Comparison of ENCODE assay signal across 12 mouse cellular contexts in genomic region chr5:72761237-72761636, GRCm38 (mm10). TPM values are rescaled to one million over a fixed set of nuclear protein-coding genes. Genes with fewer than 3 reads are reported as not detected.
DNase-seq lines count a peak whose midpoint lies in the region; ATAC-seq and TF ChIP-seq lines count a peak whose summit lies in the region.
"Had no signal": no experiment of that assay in that cellular context is flagged by ENCODE, and none has a peak within 500 bp of the region (broad histone marks: within the 10 kb centered on the region; RNA-seq: fewer than 3 reads in every experiment).

No protein-coding gene starts in this region.

- ATAC-seq in midbrain, embryonic 11.5 days (ENCODE audit: low FRiP score), result no peak

- H3K4me2 ChIP-seq in midbrain, embryonic 11.5 days, result no peak overlapping the region
- H3K4me2 ChIP-seq: limb, embryonic 15.5 days; lung, embryonic 14.5 days had no signal

- 83% methylated on average over 5 of the region's 5 CpGs for WGBS in midbrain, embryonic 11.5 days
- WGBS in midbrain, embryonic 10.5 days, result 91% methylated on average over 5 of the region's 5 CpGs

- TF ChIP-seq CTCF in brain, embryonic 14.5 days (IDR thresholded peaks at IDR 0.05; ENCODE audit: borderline replicate concordance, extremely low read depth, insufficient read depth, insufficient read length), result no peak

- H3K27me3 ChIP-seq in midbrain, embryonic 11.5 days (ENCODE audit: control insufficient read depth, insufficient read depth, low read length), result no peaks in the 10 kb centered on the region
- no peaks in the 10 kb centered on the region for H3K27me3 ChIP-seq in midbrain, embryonic 10.5 days (ENCODE audit: low read depth, poor library complexity, severe bottlenecking)
- H3K27me3 ChIP-seq: limb, embryonic 15.5 days had no signal

- intact Hi-C loops in left cerebral cortex, postnatal 25 days (cut with DNase I), result no loop called here

- no peak overlapping the region for H3K4me3 ChIP-seq in midbrain, embryonic 11.5 days (ENCODE audit: low read depth, low read length)
- H3K4me3 ChIP-seq in midbrain, embryonic 10.5 days, result no peak overlapping the region
- H3K4me3 ChIP-seq: limb, embryonic 15.5 days had no signal

- peaks cover 4% of the 10 kb centered on the region; the same call in 1 of the 2 replicates for H3K4me1 ChIP-seq in midbrain, embryonic 11.5 days (ENCODE audit: control insufficient read depth, insufficient read depth, low read length)
- H3K4me1 ChIP-seq in midbrain, embryonic 10.5 days, result peaks cover 29% of the 10 kb centered on the region
- H3K4me1 ChIP-seq: limb, embryonic 15.5 days had no signal

- no peaks in the 10 kb centered on the region for H3K36me3 ChIP-seq in midbrain, embryonic 11.5 days (ENCODE audit: control insufficient read depth, insufficient read depth, low read length)
- H3K36me3 ChIP-seq in midbrain, embryonic 10.5 days, result no peaks in the 10 kb centered on the region
- H3K36me3 ChIP-seq: limb, embryonic 15.5 days had no signal

- H3K9ac ChIP-seq in midbrain, embryonic 11.5 days (ENCODE audit: low read length), result no peak overlapping the region
- H3K9ac ChIP-seq: limb, embryonic 15.5 days; lung, embryonic 14.5 days had no signal

- DNase-seq in midbrain, embryonic 11.5 days (ENCODE audit: low spot score, missing footprints), result peak; percentile 41
- no peak for DNase-seq in midbrain, embryonic 10.5 days (ENCODE audit: low spot score)
- DNase-seq in brain, embryonic 14.5 days (ENCODE audit: low read depth), result peak; percentile 23
- DNase-seq in spleen, postnatal 36 days (ENCODE audit: low spot score in 2 of 2), result peak; percentile 67 to 71
- DNase-seq in ovary, postnatal 14 days (ENCODE audit: low spot score), result no peak
- DNase-seq in left cerebral cortex, postnatal 25 days (ENCODE audit: low spot score in 2 of 2), result no peak
- no peak for DNase-seq in cerebellum, postnatal 36 days
- DNase-seq: cerebellum, adult 8-10 months; kidney, postnatal 25 days; lung, embryonic 14.5 days had no signal

- no peak for TF ChIP-seq POLR2A in brain, embryonic 14.5 days (IDR thresholded peaks at IDR 0.05; ENCODE audit: borderline replicate concordance, extremely low read depth, insufficient read depth, insufficient read length, poor library complexity, severe bottlenecking)

- no peak overlapping the region for H3K27ac ChIP-seq in midbrain, embryonic 11.5 days (ENCODE audit: low read depth, low read length)
- H3K27ac ChIP-seq in midbrain, embryonic 10.5 days (replicated peaks), result no peak overlapping the region
- H3K27ac ChIP-seq: limb, embryonic 15.5 days had no signal

- no peaks in the 10 kb centered on the region for H3K9me3 ChIP-seq in midbrain, embryonic 11.5 days (ENCODE audit: control insufficient read depth, low read length)
- H3K9me3 ChIP-seq in midbrain, embryonic 10.5 days (replicated peaks), result no peaks in the 10 kb centered on the region
- H3K9me3 ChIP-seq: limb, embryonic 15.5 days had no signal

RNA-seq across cellular contexts. Expression of gene Txk, which starts 8.7 kb away (rescaled TPM):
- polyA plus RNA-seq in midbrain, embryonic 11.5 days (2014; fragmentation: Nextera tagmentation; extraction: Ambion mirVana), result not detected in 2 replicates
- 0.06 TPM in 1 of 2 replicates, not detected in the other for polyA plus RNA-seq in midbrain, embryonic 10.5 days (2016; fragmentation: Nextera tagmentation; extraction: Ambion mirVana)
- polyA plus RNA-seq in brain, embryonic 14.5 days (2012; rRNA removed), result 0.07 and 0.08 TPM in 2 replicates
- total RNA-seq in left cerebral cortex, postnatal 25 days (2021), result under 1 TPM; 0.11 to 0.64 TPM
- polyA plus RNA-seq: heart, postnatal 0 days; lung, embryonic 14.5 days had no signal

Comparison
In these comparisons a context has a peak if more than half of its experiments do, and no peak if none do; other contexts are left out.
1. DNase-seq: peak in midbrain, embryonic 11.5 days (single experiment), brain, embryonic 14.5 days (single experiment) and spleen, postnatal 36 days (2 of 2); none in midbrain, embryonic 10.5 days (single experiment), ovary, postnatal 14 days (single experiment), left cerebral cortex, postnatal 25 days (0 of 2) and cerebellum, postnatal 36 days (0 of 2).